Mouse (Mus musculus): ENCODE measurements around the gene Stxbp5.

- no peak for TF ChIP-seq CTCF (IDR thresholded peaks at IDR 0.05; ENCODE audit: borderline replicate concordance, extremely low read depth, insufficient read depth, insufficient read length)
- TF ChIP-seq POLR2A (IDR thresholded peaks at IDR 0.05; ENCODE audit: borderline replicate concordance, extremely low read depth, insufficient read depth, insufficient read length, poor library complexity, severe bottlenecking): no peak
Observed at GRCm38 (mm10) chr10:9907519-9907918, 6.6 kb upstream of the Stxbp5 start.
